Mouse (Mus musculus): ENCODE measurements at regions not wholly inside any gene's neighbourhood (a gene's known extent, or its start where the extent isn't known, plus 50 kb on each side); places are given as distances from the start of the nearest gene placed in this dataset.
A peak's percentile ranks its signal among the peaks of the same experiment; 100 is the strongest.

DNA sequence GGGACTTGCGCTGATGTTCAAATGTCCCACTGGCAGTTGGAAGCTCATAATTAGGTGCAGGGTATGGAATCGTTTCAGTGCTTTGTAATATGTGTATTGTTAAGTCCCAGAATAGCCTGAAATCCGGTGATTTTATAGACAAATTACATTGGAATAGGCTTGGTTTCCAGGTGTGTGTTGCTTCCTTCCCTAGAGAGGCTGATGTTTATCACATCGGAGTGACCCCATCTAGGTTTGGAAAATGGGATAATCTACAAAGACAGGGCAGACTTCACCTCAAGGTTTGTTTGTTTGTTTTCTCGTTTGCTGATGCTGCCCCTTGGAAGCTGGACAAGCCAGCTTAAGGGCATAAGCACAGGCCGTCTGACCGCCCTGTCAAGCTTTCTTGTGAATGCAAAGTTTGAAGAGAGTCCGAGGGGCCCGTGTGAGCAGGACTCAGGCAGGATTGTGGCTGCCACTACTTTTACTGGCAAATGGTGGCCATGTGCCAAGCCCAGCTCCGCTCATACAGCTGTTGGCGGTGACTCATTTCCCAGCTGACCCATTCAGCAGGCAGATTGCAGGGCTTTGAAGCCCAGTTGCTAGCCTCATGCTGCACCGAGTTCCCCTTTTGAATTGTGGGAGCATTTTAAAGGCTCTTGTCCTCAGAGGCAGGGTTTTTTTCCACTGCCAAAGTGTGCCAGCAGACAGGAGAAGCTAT is 200.6 kb upstream of the Tgfbr2 start:
- peak overlapping the region; percentile 21 for H3K4me3 ChIP-seq (ENCODE audit: insufficient read depth, low read length)
- no peak for TF ChIP-seq POLR2A (IDR thresholded peaks at IDR 0.05; ENCODE audit: borderline replicate concordance, low read depth, low read length)
- no peak for TF ChIP-seq CTCF (IDR thresholded peaks at IDR 0.05; ENCODE audit: low read depth, low read length)
- peak overlapping the region; percentile 95 for H3K27ac ChIP-seq (ENCODE audit: insufficient read depth, low read depth, low read length)
- peaks cover 31% of the 10 kb centered on the region for H3K4me1 ChIP-seq (ENCODE audit: control insufficient read depth, insufficient read depth, low read length)

DNA sequence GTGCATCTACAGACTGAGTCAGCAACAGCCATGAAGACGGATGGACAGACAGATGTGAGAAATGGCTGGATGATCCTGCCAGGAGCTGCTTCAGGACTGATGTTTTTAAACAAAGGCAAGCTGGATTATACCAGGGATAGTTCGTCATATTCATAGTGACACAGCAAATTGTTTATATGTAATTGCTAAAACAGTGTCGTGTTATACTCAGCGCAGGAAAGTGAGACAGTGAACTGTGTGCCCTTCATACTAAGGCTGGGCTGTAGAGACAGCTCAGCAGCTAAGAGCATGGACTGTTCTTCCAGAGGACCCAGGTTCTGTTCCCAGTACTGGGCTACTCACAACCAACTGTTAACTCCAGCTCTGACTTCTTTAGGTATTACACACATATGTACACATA is 199.2 kb upstream of the Tgfbr2 start:
- no peak for TF ChIP-seq CTCF (IDR thresholded peaks at IDR 0.05; ENCODE audit: low read depth, low read length)
- TF ChIP-seq POLR2A (IDR thresholded peaks at IDR 0.05; ENCODE audit: borderline replicate concordance, low read depth, low read length) = no peak
- peaks cover 31% of the 10 kb centered on the region for H3K4me1 ChIP-seq (ENCODE audit: control insufficient read depth, insufficient read depth, low read length)
- H3K4me3 ChIP-seq (ENCODE audit: insufficient read depth, low read length) = no peak overlapping the region
- no peak overlapping the region for H3K27ac ChIP-seq (ENCODE audit: insufficient read depth, low read depth, low read length)

GRCm38 (mm10) chr9:116373396-116373795 is 198.2 kb upstream of the Tgfbr2 start:
- TF ChIP-seq POLR2A (IDR thresholded peaks at IDR 0.05; ENCODE audit: borderline replicate concordance, low read depth, low read length) (no peak), CTCF (IDR thresholded peaks at IDR 0.05; ENCODE audit: low read depth, low read length) (no peak)

DNA sequence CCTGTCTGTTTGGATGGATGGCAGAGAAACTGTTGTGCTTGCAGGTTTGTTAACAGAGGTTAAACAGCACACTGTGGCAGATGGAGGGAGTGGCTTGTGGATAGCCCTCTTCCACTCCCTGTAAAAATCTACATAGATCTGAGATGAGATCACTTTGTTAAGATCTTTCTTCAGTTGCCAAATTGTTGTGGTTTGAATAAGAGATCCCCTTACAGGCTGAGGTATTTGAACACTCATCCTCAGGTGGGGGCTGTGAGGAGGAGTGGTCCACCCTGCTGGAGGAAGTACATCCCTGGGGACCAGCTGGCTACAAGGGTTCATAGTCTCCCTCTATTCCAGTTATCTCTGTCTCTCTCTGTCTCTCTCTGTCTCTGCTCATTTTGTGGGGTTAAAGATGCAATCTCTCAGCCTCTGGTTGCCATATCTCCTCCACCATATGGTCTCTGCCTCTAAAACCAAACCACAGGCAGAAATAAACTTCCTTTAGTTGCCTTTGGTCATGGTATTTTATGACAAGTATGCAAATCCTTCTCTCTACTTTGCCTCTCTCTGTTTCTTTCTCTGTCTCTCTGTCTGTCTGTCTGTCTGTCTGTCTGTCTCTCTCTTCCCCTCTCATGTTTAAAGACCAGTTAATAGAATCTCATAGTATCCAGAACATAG is 194.0 kb upstream of the Tgfbr2 start:
- TF ChIP-seq CTCF (IDR thresholded peaks at IDR 0.05; ENCODE audit: low read depth, low read length) (no peak), POLR2A (IDR thresholded peaks at IDR 0.05; ENCODE audit: borderline replicate concordance, low read depth, low read length) (no peak)
- H3K4me1 ChIP-seq (ENCODE audit: control insufficient read depth, insufficient read depth, low read length) = peaks cover 34% of the 10 kb centered on the region
- no peak overlapping the region for H3K27ac ChIP-seq (ENCODE audit: insufficient read depth, low read depth, low read length)
- no peak overlapping the region for H3K4me3 ChIP-seq (ENCODE audit: insufficient read depth, low read length)

More at GRCm38 (mm10) chr9:116373396-116373795, 198.2 kb upstream of the Tgfbr2 start:
- Histone ChIP-seq H3K4me3 (ENCODE audit: insufficient read depth, low read length) (no peak overlapping the region), H3K4me1 (ENCODE audit: control insufficient read depth, insufficient read depth, low read length) (peaks cover 35% of the 10 kb centered on the region), H3K27ac (ENCODE audit: insufficient read depth, low read depth, low read length) (no peak overlapping the region)

- TF ChIP-seq POLR2A (IDR thresholded peaks at IDR 0.05; ENCODE audit: borderline replicate concordance, low read depth, low read length) = no peak
- TF ChIP-seq CTCF (IDR thresholded peaks at IDR 0.05; ENCODE audit: low read depth, low read length) = no peak
- H3K4me1 ChIP-seq (ENCODE audit: control insufficient read depth, insufficient read depth, low read length) = peaks cover 28% of the 10 kb centered on the region
- peak overlapping the region; percentile 55 for H3K27ac ChIP-seq (ENCODE audit: insufficient read depth, low read depth, low read length)
- H3K4me3 ChIP-seq (ENCODE audit: insufficient read depth, low read length) = no peak overlapping the region
These were observed 191.6 kb upstream of the Tgfbr2 start for GRCm38 (mm10) chr9:116366713-116367112.

GRCm38 (mm10) chr9:116366193-116366592 is 191.0 kb upstream of the Tgfbr2 start:
- peak overlapping the region; percentile 59 for H3K27ac ChIP-seq (ENCODE audit: insufficient read depth, low read depth, low read length)
- H3K4me3 ChIP-seq (ENCODE audit: insufficient read depth, low read length) = no peak overlapping the region
- H3K4me1 ChIP-seq (ENCODE audit: control insufficient read depth, insufficient read depth, low read length) = peaks cover 29% of the 10 kb centered on the region
- TF ChIP-seq CTCF (IDR thresholded peaks at IDR 0.05; ENCODE audit: low read depth, low read length) (no peak), POLR2A (IDR thresholded peaks at IDR 0.05; ENCODE audit: borderline replicate concordance, low read depth, low read length) (no peak)

DNA sequence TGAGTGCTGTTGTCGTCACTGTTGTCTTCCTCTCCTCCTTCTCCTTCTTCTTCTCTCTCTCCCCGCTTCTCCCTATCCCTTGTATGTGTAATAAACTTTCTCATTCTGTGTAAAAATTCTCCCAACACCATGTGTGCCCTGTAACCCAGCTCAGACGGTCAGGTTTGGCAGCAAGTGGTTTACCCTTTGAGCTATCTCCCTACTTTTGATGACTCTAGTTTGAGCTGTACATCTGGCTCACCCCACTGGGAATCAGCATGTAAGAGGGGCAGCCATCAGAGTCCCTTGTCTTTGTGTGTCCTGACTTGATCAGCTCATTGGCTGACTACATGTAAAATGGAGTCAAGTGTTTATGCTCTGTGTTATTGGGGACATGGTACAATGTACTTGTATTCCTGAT is 190.5 kb upstream of the Tgfbr2 start:
- Histone ChIP-seq H3K4me3 (ENCODE audit: insufficient read depth, low read length) (no peak overlapping the region), H3K27ac (ENCODE audit: insufficient read depth, low read depth, low read length) (peak overlapping the region; percentile 59), H3K4me1 (ENCODE audit: control insufficient read depth, insufficient read depth, low read length) (peaks cover 31% of the 10 kb centered on the region)

GRCm38 (mm10) chr9:116365016-116365685 is 190.0 kb upstream of the Tgfbr2 start:
- TF ChIP-seq CTCF (IDR thresholded peaks at IDR 0.05; ENCODE audit: low read depth, low read length) (no peak), POLR2A (IDR thresholded peaks at IDR 0.05; ENCODE audit: borderline replicate concordance, low read depth, low read length) (no peak)
- Histone ChIP-seq H3K4me3 (ENCODE audit: insufficient read depth, low read length) (no peak overlapping the region), H3K4me1 (ENCODE audit: control insufficient read depth, insufficient read depth, low read length) (peaks cover 31% of the 10 kb centered on the region), H3K27ac (ENCODE audit: insufficient read depth, low read depth, low read length) (no peak overlapping the region)

More for the DNA sequence above, 190.5 kb upstream of the Tgfbr2 start:
- TF ChIP-seq POLR2A (IDR thresholded peaks at IDR 0.05; ENCODE audit: borderline replicate concordance, low read depth, low read length) = no peak
- TF ChIP-seq CTCF (IDR thresholded peaks at IDR 0.05; ENCODE audit: low read depth, low read length) = no peak

GRCm38 (mm10) chr9:116361092-116361491 is 185.9 kb upstream of the Tgfbr2 start:
- Histone ChIP-seq H3K4me3 (ENCODE audit: insufficient read depth, low read length) (no peak overlapping the region), H3K4me1 (ENCODE audit: control insufficient read depth, insufficient read depth, low read length) (peaks cover 14% of the 10 kb centered on the region), H3K27ac (ENCODE audit: insufficient read depth, low read depth, low read length) (no peak overlapping the region)
- no peak for TF ChIP-seq POLR2A (IDR thresholded peaks at IDR 0.05; ENCODE audit: borderline replicate concordance, low read depth, low read length)
- TF ChIP-seq CTCF (IDR thresholded peaks at IDR 0.05; ENCODE audit: low read depth, low read length) = no peak
